Mouse (Mus musculus) frontal cortex, postnatal 10 days (tissue): ENCODE measurements at regions not wholly inside any gene's neighbourhood (a gene's known extent, or its start where the extent isn't known, plus 50 kb on each side); places are given as distances from the start of the nearest gene placed in this dataset.

Experiments used
- DNase-seq, 2 experiments: peaks; one replicate each; pipeline ENCODE4 v3.0.0; 2022; ENCODE audit warnings: low spot score in 2 of 2, mixed read lengths in 1 of 2

GRCm38 (mm10) chr9:92045472-92045905 is 147.2 kb upstream of the Plscr5 start:
- DNase-seq, result peak; percentile 3 to 11

DNA sequence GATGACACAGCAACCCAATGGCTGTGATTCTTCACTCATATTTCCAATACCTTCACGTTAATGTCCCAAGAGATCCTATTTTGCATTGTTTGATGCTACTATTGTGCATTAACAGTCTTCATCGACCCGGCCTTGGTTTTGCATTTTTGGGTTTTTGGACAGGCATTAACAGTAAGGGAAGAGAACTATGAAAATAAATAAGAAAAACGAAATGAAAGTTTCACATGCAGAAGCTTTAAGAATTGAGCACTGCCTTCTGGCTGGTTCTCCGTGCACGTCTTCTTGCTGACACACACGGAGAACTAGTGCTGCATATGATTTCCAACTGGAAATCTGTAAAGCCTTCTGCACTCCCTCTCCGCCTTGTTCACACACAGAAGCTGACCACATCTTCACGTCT is 148.6 kb upstream of the Plscr5 start:
- no peak for DNase-seq

DNA sequence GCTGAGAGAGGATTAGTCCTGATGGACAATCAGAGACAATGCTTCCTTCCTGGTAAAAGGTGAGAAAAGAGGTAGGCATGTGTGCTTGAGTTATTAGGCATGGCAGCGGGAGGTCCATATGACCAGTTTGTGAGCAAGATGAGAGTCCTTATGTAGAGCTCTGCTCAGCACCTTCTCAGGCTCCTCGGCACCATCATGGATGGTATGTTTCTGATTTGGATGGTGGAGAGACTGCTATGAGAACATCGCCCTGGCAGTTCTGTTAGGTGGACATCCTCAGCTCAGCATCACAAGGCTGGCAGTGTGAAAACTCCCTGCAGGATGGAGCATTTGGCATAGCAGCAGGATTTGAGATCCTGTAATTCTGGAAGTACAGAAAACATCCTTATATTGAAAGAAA is 176.2 kb upstream of the Plscr5 start:
- no peak for DNase-seq

DNA sequence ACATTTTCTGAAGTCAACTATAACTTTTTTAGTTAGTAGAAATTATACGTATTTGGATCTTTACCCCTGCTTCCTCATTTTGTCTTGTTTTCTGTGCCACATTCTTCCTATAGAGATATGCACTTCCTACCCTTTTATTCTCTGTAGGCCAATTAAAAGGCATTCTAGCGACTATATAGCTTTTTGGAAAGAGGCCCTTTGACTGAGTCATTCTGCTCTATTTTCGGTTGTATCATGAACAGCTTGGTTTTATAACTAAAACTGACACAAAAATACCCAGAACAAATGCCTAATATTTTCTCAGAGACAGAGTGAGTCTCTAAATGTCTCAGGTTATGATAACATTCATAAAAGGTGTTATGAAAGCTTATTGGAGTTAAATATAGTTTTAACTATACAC is 176.8 kb upstream of the Plscr5 start:
- no peak for DNase-seq

DNA sequence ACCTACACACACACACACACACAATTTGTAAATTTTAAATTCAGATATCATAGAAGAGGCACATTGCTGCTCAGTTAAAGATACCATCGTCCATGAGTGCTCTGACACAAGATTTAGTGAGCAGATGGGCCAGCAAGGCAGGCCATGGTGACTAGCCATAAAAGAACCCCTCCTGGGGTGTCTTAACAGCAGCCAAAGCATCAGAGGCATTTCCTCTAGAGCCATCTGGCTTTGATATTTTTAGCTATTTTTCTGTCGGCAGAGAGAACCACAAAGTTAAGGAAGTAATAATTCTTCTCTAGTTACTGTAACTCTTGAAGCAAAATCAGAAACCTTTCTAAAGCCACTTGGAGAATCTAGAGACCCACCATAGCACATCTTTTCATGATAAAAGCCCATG is 204.5 kb upstream of the Plscr5 start:
- no peak for DNase-seq

DNA sequence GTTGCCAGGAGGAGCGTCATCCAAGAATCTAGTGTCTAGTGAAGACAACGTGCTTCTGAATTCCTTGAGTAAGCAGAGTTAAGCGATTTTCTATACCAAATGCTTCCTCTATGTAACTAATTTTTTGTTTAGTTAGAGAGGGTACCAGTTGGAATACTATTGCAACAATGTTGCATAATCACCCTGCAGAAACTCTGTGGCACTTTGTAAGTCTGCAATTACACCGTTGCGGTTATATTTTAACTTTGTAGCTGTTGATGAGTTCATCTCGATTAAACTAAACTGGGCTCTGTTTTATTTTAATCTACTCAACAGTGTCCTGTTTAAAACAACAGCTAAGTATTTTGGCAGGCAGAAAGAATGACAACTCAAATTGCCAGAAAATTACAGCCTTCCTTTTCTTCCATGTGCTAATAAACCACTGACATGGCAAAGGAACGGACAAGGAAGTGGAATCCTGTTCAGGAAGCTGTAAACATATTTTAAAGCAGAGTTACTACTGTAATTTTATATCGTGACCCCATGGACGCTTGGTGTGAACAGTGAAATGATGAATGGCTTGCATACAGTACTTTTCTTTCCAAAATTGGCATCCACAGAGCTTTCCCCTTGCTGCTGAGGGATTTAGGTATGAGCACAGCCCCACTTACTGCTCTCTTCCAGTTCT is 210.6 kb upstream of the Plscr5 start:
- DNase-seq, result no peak

DNA sequence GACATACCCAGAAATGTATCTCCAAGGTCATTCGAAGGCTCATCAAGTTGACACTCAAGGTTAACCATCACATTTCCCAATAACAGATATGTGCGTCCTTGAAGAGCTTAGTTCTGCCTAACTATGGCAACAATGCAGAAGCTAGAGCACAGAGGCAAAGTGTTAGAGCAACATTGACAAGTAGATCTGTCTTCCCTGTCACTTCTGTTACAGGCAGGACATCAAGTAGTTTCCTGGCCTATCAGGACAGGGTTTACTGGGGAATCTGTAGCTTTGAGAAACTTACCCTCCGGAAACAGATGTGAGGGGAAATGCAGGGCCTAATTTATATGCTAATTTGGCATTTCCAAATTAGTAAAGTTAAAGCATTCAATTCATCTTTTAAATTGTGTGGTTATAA is 211.2 kb upstream of the Plscr5 start:
- DNase-seq, result no peak

- DNase-seq, result no peak
These were observed 228.7 kb upstream of the Plscr5 start for GRCm38 (mm10) chr9:91964051-91964450.

DNA sequence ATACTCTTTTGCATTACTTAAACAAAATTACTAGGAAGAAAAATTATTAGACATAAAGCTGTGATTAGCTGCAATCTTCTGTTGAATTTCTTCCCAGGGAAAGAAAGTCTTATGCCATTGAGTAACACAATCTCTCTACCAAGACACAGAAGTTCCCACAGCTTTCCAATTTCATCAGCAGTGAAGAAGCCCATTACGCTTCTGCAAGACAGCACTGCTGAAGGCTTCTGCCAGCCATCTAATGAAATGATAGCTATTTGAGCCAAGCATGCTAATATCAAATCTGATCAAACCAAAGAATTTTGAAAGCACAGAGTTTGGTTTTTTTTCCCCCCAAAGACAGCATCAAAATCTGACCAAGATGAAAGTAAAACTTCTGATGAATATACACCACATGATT is 230.0 kb upstream of the Plscr5 start:
- DNase-seq, result no peak

- DNase-seq, result no peak
These were observed 231.1 kb upstream of the Plscr5 start for GRCm38 (mm10) chr9:91961666-91962065.

DNA sequence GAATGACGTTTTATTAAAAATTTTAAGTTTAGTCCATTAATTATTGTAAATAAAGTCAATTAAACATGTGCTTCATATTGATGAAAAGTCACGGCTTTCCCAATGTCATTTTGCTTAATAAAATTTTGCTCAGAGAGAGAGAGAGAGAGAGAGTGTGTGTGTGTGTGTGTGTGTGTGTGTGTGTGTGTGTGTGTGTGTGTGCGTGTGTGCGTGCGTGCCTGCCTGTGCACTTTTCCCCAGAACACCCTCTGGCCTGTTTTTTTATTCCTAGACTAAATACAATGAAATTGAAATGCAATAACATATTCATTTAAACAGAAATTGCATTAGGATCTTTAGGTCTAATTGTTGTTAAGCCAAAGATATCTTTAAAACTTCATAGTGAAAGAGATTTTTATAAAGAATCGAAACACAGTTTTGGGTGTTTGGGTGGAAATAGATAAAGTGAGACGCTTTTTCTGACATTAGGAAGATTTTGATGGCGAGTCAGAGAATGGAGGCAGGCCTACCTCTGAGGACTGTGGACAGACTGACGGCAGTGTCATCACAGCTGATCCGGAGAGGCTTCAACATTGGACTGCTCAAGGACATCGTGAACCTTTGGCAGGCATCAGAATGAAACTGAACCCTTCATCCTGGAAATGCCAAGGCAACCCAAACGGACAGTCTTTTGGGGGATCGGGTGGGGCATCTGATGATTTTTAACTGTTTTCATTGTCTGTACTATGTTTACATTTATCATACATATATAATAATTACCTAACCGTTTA is 232.0 kb upstream of the Plscr5 start:
- no peak for DNase-seq

GRCm38 (mm10) chr9:91959592-91959991 is 233.1 kb upstream of the Plscr5 start:
- no peak for DNase-seq

DNA sequence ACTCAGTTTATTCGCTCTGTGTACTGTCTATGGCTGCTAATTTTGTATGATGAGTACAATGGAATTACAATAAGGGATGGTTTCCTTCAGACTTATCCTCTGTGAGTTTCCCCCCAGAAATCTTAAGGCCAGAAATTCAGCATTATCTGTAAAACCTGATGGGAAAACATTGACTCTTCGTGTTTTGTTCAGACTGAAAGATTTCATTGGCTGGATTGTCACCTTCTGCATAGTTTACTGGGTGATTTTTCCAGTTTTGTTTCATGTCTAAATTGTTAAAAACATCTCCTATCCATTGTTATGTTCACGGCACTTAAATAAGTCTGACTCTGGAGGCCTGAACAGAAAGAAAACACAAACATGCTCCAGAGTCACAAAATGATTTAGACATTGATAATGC is 233.7 kb upstream of the Plscr5 start:
- DNase-seq, result no peak

- DNase-seq, result no peak
These were observed 234.3 kb upstream of the Plscr5 start for GRCm38 (mm10) chr9:91958421-91958820.

DNA sequence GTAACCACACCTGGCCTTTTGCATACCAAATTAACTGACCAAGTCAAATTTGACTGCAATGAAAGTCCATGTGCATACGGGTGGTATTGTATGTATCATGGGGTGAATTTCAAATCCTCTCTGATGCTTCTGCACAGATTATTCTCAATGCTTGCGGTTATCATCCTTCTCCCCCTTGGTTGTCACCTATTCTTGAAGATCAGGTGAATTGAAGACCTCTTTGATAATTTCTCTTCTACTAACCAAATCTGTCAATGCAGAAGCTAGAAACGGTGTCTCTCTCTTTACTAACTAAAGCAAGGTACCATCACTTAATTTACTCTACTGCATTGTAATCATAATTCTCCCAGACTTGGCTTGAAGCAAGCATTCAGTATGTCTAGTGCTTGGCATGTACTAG is 235.7 kb upstream of the Plscr5 start:
- DNase-seq, result no peak

DNA sequence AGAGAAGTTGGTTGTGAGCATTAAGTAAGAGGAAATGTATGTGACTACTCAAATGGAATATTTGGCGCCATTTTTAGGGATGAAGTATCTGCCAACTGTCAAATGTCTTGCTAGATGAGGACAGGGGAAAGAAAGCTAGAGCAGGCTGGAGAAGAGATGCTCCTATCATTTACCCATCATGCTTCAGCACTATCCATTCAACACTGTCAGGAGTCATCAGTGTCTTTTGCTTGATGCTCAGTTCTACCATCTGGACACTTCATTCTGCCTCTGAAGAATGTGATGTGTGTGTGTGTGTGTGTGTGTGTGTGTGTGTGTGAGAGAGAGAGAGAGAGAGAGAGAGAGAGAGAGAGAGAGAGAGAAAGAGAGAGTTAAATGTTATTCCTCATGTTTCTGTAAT is 244.0 kb upstream of the Plscr5 start:
- no peak for DNase-seq

DNA sequence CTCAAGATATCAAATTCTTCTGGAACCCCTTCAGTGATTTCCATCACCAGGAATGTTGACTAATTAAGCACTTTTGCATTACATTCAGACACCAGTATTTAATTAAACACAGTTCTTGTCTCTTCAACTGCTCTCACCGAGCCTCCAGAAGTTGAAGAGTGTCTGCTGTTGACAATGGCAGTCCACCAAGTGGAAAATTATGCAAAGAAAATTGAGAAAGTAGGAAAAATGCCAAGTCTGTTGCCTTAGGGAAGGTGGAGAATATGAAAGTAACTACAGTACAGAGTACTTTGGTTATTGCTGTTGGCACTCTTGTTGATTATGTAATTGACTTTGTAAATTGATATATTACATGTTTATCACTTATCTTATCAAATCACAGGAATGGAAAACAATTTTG is 250.7 kb upstream of the Plscr5 start:
- DNase-seq, result no peak

DNA sequence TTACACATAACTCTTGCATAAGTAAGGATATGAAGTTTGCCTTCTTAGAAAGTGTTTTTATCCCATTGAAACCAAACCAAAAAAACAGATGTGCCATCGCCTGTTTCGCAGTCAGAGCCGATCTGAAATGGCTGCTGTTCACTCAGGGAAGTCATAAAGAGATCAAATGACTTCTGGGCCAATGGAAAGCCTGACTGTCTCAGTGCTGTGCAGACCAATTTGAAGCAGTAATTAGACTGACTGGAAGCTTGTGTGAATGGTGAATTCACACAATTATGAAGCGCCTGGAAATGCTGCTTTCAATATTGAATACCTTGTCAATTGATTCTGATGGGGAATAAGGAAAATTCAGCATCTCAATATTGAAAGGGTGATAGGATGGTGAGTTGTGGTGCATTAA is 254.0 kb upstream of the Plscr5 start:
- DNase-seq, result no peak

DNA sequence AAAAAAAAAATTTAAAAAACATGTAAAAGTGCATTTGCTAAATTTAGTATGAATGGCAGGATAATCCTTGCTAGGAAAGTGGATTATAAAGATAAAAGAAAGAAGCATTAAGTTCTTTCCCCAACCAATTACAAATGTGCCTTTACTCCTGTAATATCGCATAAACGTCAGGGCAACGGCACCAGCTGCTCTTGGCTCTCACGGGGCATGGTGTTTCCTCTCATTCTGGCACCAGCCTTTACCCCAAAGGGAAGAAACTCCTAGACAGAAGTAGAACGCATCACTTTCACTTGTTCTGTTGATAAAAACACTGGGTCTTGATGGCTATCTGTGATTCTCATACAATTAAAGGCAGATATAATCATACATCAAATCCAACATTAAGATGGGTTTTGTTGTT is 288.7 kb upstream of the Plscr5 start:
- no peak for DNase-seq

DNA sequence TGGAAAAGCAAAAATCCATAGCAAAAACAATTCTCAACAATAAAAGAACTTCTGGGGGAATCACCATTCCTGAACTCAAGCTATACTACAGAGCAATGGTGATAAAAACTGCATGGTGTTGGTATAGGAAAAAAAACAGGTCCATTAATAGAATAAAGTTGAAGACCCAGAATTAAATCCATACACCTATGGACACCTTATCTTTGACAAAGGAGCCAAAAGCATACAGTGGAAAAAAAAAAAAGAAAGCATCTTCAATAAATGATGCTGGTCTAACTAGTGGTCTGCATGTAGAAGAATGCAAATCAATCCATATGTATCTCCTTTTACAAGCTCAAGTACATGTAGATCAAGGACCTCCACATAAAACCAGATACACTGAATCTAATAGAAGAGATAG is 291.8 kb upstream of the Plscr5 start:
- no peak for DNase-seq

DNA sequence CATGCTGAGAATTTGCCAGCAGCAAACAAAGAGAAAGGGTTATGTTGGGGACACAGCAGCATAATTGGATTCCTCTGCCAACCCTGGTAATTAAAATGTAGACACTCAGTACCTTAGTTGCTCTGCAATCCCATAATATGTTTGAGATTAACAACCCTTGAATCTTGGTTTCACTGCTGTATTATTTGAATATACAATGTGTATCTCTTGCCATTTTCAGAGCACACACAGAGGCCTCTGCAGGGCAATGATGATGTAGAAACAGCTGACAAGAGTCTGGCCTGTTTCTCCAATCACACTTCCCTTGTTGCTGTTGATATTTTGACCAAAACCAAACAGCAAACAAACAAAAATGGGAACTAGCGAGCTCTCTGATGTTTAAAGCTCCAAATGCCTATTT is 315.9 kb upstream of the Plscr5 start:
- DNase-seq, result no peak

- no peak for DNase-seq
These were observed 361.2 kb upstream of the Plscr5 start for GRCm38 (mm10) chr9:91831556-91831955.

GRCm38 (mm10) chr9:91823733-91824487 is 368.8 kb upstream of the Plscr5 start:
- no peak for DNase-seq
